Mouse (Mus musculus) layer of hippocampus, postnatal 36 days (tissue): Measurements from ENCODE around the gene Hist1h3i. TPM values are rescaled to one million over a fixed set of nuclear protein-coding genes. Genes with fewer than 3 reads are reported as not detected.

ENCODE experiments used
- DNase-seq, 2 experiments: peaks; one replicate each; pipeline ENCODE4 v3.0.0; 2022
- microRNA-seq, 2 experiments: library from miRNA; unstranded; fragments of <30 nt; microRNA quantifications; one replicate each; pipeline ENCODE4 v1.2.0; 2021
- total RNA-seq, 2 experiments: library from RNA; stranded (reverse); gene quantifications; 2 replicates each; pipeline ENCODE4 v1.2.3; 2021

Hist1h3i gene
- total RNA-seq, 2 experiments from 2014 or later, result 56.6 to 72.6 TPM

- DNase-seq, result peak; percentile 55 to 67
These were observed 48.9 kb downstream of the Hist1h3i start for GRCm38 (mm10) chr13:21734010-21734905.

GRCm38 (mm10) chr13:21733466-21733865 lies 49.7 kb downstream of the Hist1h3i start:
- DNase-seq, result no peak

Small RNA genes within 50 kb of the gene (microRNA-seq; reads per million reads assigned to microRNA genes)
- gene Gm19658 (0 reads per million in 2 experiments), gene Gm44346 (0 reads per million in 2 experiments), gene Gm44454 (0 reads per million in 2 experiments), gene Gm44466 (0 reads per million in 2 experiments)

Other genes with a start within 250 kb of the Hist1h3i start
- not detected for gene Olfr1366, start 240.6 kb downstream of the Hist1h3i start, total RNA-seq
- gene Olfr1535, start 223.5 kb downstream of the Hist1h3i start, total RNA-seq, result not detected
- not detected for gene Olfr1364, start 201.6 kb downstream of the Hist1h3i start, total RNA-seq
- not detected for gene Olfr1362, start 169.3 kb downstream of the Hist1h3i start, total RNA-seq
- not detected for gene Olfr11, start 140.9 kb downstream of the Hist1h3i start, total RNA-seq
- not detected for gene Olfr1361, start 120.0 kb downstream of the Hist1h3i start, total RNA-seq
- not detected for gene Olfr1360, start 106.0 kb downstream of the Hist1h3i start, total RNA-seq
- not detected for gene Olfr1359, start 85.3 kb downstream of the Hist1h3i start, total RNA-seq
- gene Hist1h2bl, start 67.2 kb downstream of the Hist1h3i start, total RNA-seq, result 10 to 100 TPM; 20.4 to 37.0 TPM
- gene Hist1h2ai, start 66.9 kb downstream of the Hist1h3i start, total RNA-seq, result 10 to 100 TPM; 37.8 to 44.6 TPM
- gene Hist1h3h, start 65.7 kb downstream of the Hist1h3i start, total RNA-seq, result 10 to 100 TPM; 57.9 to 69.3 TPM
- 1 to 10 TPM; 4.3 to 6.2 TPM for gene Hist1h2bm, start 61.3 kb downstream of the Hist1h3i start, total RNA-seq
- gene Hist1h4j, start 48.3 kb downstream of the Hist1h3i start, total RNA-seq, result 10 to 100 TPM; 15.7 to 17.9 TPM
- 100 to 1,000 TPM; 266 to 292 TPM for gene Hist1h4k, start 32.9 kb downstream of the Hist1h3i start, total RNA-seq
- 10 to 100 TPM; 13.2 to 18.7 TPM for gene Hist1h2ak, start 29.5 kb downstream of the Hist1h3i start, total RNA-seq
- 10 to 100 TPM in 1 of 2 experiments, 1 to 10 TPM in 1; 5.4 to 10.8 TPM for gene Hist1h2bn, start 29.2 kb downstream of the Hist1h3i start, total RNA-seq
- 1 to 10 TPM; 6.4 to 8.5 TPM for gene Hist1h1b, start 2.7 kb downstream of the Hist1h3i start, total RNA-seq
- gene Hist1h2an, start 3.8 kb upstream of the Hist1h3i start, total RNA-seq, result 1 to 10 TPM in 1 of 2 experiments, not detected in 1; 2.6 TPM
- 10 to 100 TPM in 1 of 2 experiments, 1 to 10 TPM in 1; 7.8 to 11.4 TPM for gene Hist1h2bp, start 4.1 kb upstream of the Hist1h3i start, total RNA-seq
- 10 to 100 TPM; 49.4 to 52.0 TPM for gene Hist1h2bq, start 26.8 kb upstream of the Hist1h3i start, total RNA-seq
- 10 to 100 TPM in 1 of 2 experiments, not detected in 1; 19.5 TPM for gene Hist1h2ao, start 27.1 kb upstream of the Hist1h3i start, total RNA-seq
- 100 to 1,000 TPM; 229 to 282 TPM for gene Hist1h4m, start 28.4 kb upstream of the Hist1h3i start, total RNA-seq
- 10 to 100 TPM; 29.3 to 57.3 TPM for gene Hist1h4n, start 48.8 kb upstream of the Hist1h3i start, total RNA-seq
- 10 to 100 TPM; 34.7 to 45.0 TPM for gene Hist1h2ap, start 50.1 kb upstream of the Hist1h3i start, total RNA-seq
- 10 to 100 TPM; 49.6 to 51.2 TPM for gene Hist1h2br, start 50.4 kb upstream of the Hist1h3i start, total RNA-seq
- 1 to 10 TPM; 2.6 to 5.2 TPM for gene Zfp184, start 161.7 kb upstream of the Hist1h3i start, total RNA-seq
- not detected for gene Pom121l2, start 197.8 kb upstream of the Hist1h3i start, total RNA-seq
- gene Prss16, start 226.4 kb upstream of the Hist1h3i start, total RNA-seq, result under 1 TPM; 0.25 to 0.42 TPM